Mouse (Mus musculus) layer of hippocampus, adult 8-10 months (tissue): ENCODE data around the gene Opcml. TPM values are rescaled to one million over a fixed set of nuclear protein-coding genes. Genes with fewer than 3 reads are reported as not detected.

Experiments used
- DNase-seq, 2 experiments: peaks; one replicate each; pipeline ENCODE4 v3.0.0; 2022; ENCODE audit warnings: low spot score in 2 of 2
- total RNA-seq, 4 experiments: library from RNA; stranded (reverse); gene quantifications; 2 replicates each; pipeline ENCODE4 v1.2.4; 2022

Gene Opcml
- total RNA-seq, 4 experiments from 2014 or later, result 229 to 268 (median 247) TPM

- DNase-seq, result no peak
Measured at GRCm38 (mm10) chr9:28226570-28226951, 436.0 kb downstream of the Opcml start.

GRCm38 (mm10) chr9:28238450-28238849 lies 447.9 kb downstream of the Opcml start:
- DNase-seq, result no peak

GRCm38 (mm10) chr9:28247742-28248503 lies 457.3 kb downstream of the Opcml start:
- no peak for DNase-seq

GRCm38 (mm10) chr9:28251341-28251740 lies 460.8 kb downstream of the Opcml start:
- DNase-seq, result no peak

DNA sequence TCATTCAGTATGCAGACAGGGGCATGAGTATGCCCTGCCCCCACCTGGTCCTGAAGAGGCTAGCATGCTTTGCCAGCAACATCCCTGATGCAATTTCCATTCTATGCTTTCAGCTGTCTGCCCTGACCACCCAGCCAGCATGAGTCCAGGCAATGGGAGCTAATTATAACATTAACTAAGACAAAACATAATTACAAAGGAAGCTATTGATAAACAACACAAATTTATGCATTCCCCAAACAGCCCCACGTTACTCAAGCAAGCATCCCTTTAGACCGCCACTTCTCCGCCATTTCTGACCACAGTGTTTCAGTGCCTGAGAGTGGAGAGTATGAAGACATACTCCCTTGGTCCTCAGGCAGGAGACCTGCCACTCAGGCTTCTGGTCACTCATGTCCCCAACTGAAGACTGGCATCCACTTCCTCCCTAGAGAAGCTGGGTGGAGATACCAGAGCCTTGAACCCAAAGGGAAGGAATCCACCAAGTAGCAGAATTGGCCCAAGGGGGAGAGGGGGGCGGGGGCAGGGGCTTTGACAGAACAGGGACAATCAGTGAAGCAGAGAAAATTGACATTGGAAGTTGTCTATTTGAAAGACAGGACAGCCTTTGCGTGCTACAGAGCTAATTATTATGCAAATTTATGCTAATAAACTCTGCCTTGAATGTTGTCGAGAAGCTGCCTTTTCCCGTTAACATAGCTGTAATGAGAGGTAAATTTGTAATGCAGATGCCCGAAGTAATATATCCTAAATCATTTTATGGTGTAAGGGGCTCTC lies 464.7 kb downstream of the Opcml start:
- no peak for DNase-seq

- DNase-seq, result no peak
Measured at GRCm38 (mm10) chr9:28255905-28256268, 465.3 kb downstream of the Opcml start.

DNA sequence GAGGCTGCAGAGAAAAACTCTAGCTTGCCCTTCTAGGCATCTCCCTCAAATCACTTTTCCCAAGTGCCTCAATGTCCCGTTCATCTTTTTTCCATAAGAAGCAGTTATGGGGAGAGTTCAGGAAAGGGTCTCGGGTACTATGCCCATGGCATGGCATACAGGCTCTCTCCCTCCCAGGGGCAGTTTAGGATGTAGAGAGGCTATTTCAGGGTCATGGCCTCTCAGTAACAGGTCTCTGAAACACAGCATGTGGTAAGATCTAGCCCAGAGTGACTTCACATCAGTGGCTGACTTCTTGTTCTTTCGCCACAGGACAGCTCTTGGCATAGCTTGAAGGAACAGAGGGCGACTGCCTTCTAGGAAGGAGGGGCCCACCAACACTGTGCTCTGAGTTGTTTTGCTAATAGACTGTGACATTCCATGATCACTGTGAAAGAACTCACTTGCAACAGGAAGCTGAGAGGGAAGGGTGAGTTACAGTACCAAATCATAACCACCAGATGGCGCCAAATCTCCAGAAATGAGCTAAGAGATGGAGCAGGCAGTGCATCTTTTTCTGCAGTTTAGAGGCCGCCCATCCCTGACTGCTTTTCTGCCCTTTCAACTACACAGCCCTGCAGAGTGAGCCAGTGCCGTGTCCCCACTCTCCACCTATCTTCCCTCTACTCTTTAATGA lies 470.6 kb downstream of the Opcml start:
- DNase-seq, result peak; percentile 66 to 79

DNA sequence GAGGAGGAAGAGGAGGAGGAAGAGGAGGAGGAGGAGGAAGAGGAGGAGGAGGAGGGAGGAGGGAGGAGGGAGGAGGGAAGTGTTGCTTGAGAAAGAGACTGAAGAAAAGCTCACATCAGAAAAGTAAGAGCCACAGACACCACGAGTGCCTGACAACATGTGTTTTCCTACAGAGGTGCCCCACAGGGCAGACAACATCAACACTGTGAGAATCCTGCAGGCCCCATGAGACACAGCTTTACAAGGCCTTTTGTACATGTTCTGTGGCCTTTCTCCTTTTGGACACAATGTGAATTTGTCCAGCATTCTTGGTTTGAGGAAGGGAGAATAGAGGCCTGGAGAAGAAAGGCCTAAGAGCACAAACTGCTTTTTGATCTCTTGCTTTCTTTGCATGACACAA lies 471.4 kb downstream of the Opcml start:
- DNase-seq, result no peak

DNA sequence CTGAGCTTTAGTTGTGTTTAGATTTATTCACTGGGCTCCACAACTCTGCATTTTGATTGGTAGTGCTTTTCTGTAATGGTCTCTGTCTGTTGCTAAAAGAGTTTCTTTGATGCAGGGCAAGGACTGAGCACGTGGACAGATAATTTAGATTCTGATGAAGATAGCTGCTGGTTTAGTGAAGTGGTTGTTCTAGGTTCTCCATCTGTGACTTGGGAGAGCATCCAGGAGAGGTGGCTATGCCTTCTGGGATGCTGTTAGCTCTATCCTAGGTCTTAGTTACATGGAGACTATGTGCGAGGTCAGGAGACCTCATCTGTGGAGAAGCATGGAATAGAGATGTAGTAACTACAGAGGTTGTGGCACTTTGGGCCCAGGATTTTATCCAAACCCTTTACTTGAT lies 472.3 kb downstream of the Opcml start:
- DNase-seq, result no peak

GRCm38 (mm10) chr9:28264761-28265160 lies 474.2 kb downstream of the Opcml start:
- no peak for DNase-seq

- DNase-seq, result no peak
Measured at GRCm38 (mm10) chr9:28273816-28274215, 483.2 kb downstream of the Opcml start.

- no peak for DNase-seq
Measured at GRCm38 (mm10) chr9:28278555-28278954, 488.0 kb downstream of the Opcml start.

DNA sequence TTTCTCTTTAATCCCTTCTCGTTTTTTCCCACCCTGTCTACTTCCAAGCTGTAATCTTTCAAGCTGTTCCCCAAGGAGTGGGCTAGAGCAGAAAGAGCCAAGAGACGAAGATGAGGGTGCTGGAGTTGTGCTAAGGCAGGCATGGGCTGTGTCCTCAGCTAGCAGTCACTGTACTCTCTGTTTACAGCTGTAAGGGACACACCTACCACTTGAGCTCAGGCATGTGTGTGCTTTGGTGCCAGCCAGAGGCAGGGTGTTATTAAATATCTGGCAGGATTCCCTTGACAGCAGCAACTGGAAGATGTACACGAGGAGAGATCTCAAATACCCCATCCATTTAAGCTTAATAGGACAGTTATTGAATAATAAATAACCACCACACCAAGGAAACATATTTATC lies 490.4 kb downstream of the Opcml start:
- no peak for DNase-seq

GRCm38 (mm10) chr9:28281571-28281970 lies 491.0 kb downstream of the Opcml start:
- DNase-seq, result no peak

- DNase-seq, result no peak
Measured at GRCm38 (mm10) chr9:28285016-28285415, 494.4 kb downstream of the Opcml start.

- DNase-seq, result no peak
Measured at GRCm38 (mm10) chr9:28286384-28286783, 495.8 kb downstream of the Opcml start.

DNA sequence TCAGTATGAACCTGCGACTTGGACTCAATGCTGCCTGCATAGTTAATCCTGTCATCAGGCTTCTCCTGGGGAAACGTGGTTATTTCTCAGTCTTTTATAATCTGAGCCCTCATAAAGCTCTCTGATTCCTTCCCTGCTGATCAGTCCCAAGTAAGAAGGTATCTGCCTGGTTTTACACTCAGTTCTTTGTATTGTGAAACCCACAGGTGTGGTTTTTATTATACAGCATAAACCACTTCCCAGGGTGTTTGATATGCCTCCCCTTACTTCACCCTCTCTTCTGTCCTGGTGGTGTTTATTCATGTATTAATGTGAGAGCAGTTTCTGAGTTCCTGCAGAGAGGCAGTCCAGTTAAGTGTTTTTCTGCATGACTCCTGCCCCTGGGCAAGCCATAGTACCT lies 496.9 kb downstream of the Opcml start:
- no peak for DNase-seq

GRCm38 (mm10) chr9:28289696-28290330 lies 499.2 kb downstream of the Opcml start:
- no peak for DNase-seq

GRCm38 (mm10) chr9:28303659-28304058 lies 513.1 kb downstream of the Opcml start:
- no peak for DNase-seq

GRCm38 (mm10) chr9:28306364-28307121 lies 516.0 kb downstream of the Opcml start:
- DNase-seq, result no peak

DNA sequence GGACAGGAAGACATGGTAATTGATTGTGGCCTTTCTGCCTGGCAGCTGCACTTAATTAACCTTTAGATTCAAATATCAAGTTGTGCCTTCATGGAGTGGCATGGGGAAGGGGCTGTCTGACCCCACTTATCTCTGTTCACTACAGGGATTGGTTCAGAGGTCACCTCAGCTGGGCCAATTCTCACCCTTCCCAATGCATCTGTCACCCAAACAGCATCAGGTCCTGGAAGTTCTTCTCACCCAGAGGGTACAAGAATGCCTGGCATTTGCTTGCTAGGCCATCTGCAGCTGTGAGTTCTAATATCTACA lies 516.5 kb downstream of the Opcml start:
- DNase-seq, result no peak
